Mouse (Mus musculus) myocyte (in vitro differentiated cells): ENCODE measurements at regions not wholly inside any gene's neighbourhood (a gene's known extent, or its start where the extent isn't known, plus 50 kb on each side); places are given as distances from the start of the nearest gene placed in this dataset.

Experiments
- CEBPB ChIP-seq: IDR thresholded peaks from 2 replicates; pipeline ENCODE4 v1.6.1; 2011; ENCODE audit warnings: mild to moderate bottlenecking, moderate library complexity; ENCODE audit not compliant: poor library complexity, insufficient read depth, severe bottlenecking
- E2F4 ChIP-seq: IDR thresholded peaks from one replicate; pipeline ENCODE4 v1.6.1; 2011; ENCODE audit warnings: mild to moderate bottlenecking, control low read depth, moderate library complexity; ENCODE audit not compliant: insufficient read depth
- MYOD1 ChIP-seq, 3 experiments: IDR thresholded peaks; one replicate each; pipeline ENCODE4 v1.6.1; 2011; ENCODE audit warnings: control low read depth in 2 of 3, low read depth in 2 of 3, mild to moderate bottlenecking in 2 of 3, moderate library complexity in 1 of 3; ENCODE audit not compliant: insufficient read length in 2 of 3, control insufficient read depth in 1 of 3
- MYOG ChIP-seq, 3 experiments: IDR thresholded peaks; one replicate each; pipeline ENCODE4 v1.6.1; 2011; ENCODE audit warnings: control low read depth in 2 of 3, low read depth in 2 of 3, mild to moderate bottlenecking in 2 of 3; ENCODE audit not compliant: insufficient read length in 2 of 3, control insufficient read depth in 1 of 3, insufficient read depth in 1 of 3
- POLR2A ChIP-seq: IDR thresholded peaks from one replicate; pipeline ENCODE4 v1.6.1; 2011; ENCODE audit warnings: low read depth, mild to moderate bottlenecking, control low read depth, moderate library complexity; ENCODE audit not compliant: insufficient read length
- POLR2AphosphoS2 ChIP-seq: IDR thresholded peaks from one replicate; pipeline ENCODE4 v1.6.1; 2011; ENCODE audit warnings: low read depth, control low read depth; ENCODE audit not compliant: insufficient read length
- REST ChIP-seq: IDR thresholded peaks from one replicate; pipeline ENCODE4 v1.6.1; 2011; ENCODE audit warnings: mild to moderate bottlenecking, control low read depth, moderate library complexity; ENCODE audit not compliant: insufficient read depth, insufficient read length
- SRF ChIP-seq: IDR thresholded peaks from one replicate; pipeline ENCODE4 v1.6.1; 2011; ENCODE audit warnings: low read depth; ENCODE audit not compliant: control insufficient read depth, insufficient read length
- TCF12 ChIP-seq: IDR thresholded peaks from one replicate; pipeline ENCODE4 v1.6.1; 2011; ENCODE audit warnings: mild to moderate bottlenecking, control low read depth; ENCODE audit not compliant: poor library complexity, insufficient read depth, severe bottlenecking

GRCm38 (mm10) chr4:70741121-70741520 is 206.3 kb upstream of the Megf9 start:
- TF ChIP-seq POLR2A: no peak
- no peak for TF ChIP-seq SRF
- TF ChIP-seq E2F4: no peak
- no peak for TF ChIP-seq MYOG (IDR thresholded peaks at IDR 0.05; ENCODE audit: control insufficient read depth in 1 of 3, insufficient read depth in 1 of 3, insufficient read length in 2 of 3, low read depth in 2 of 3)
- no peak for TF ChIP-seq CEBPB
- no peak for TF ChIP-seq MYOD1 (IDR thresholded peaks at IDR 0.05; ENCODE audit: control insufficient read depth in 1 of 3, insufficient read length in 2 of 3, low read depth in 2 of 3)
- TF ChIP-seq POLR2AphosphoS2: no peak
- no peak for TF ChIP-seq REST
- no peak for TF ChIP-seq TCF12
